Mouse (Mus musculus) spleen, postnatal 0 days (tissue): ENCODE data around the gene Ncapd2. TPM values are rescaled to one million over a fixed set of nuclear protein-coding genes. Genes with fewer than 3 reads are reported as not detected.

Experiments
- polyA plus RNA-seq: library from polyadenylated mRNA; unstranded; fragments of >200 nt; fragmentation: Nextera tagmentation; extraction: Ambion mirVana; gene quantifications from 2 replicates; pipeline ENCODE4 v1.2.1, GENCODE M21; 2015

The Ncapd2 gene
- polyA plus RNA-seq = 118 and 127 TPM in 2 replicates

GRCm38 (mm10) chr6:125191332-125192015, at the start of gene Ncapd2, which contains the start of gene Mrpl51:
Gene Ncapd2 (minus strand): TSS chr6:125191701.
Gene Mrpl51 (plus strand): TSS chr6:125191801.

GRCm38 (mm10) chr6:125236782-125237181, 45.3 kb upstream of the Ncapd2 start, which contains the start of gene Cd27:
Gene Cd27 (minus strand): TSS chr6:125237010.

DNA sequence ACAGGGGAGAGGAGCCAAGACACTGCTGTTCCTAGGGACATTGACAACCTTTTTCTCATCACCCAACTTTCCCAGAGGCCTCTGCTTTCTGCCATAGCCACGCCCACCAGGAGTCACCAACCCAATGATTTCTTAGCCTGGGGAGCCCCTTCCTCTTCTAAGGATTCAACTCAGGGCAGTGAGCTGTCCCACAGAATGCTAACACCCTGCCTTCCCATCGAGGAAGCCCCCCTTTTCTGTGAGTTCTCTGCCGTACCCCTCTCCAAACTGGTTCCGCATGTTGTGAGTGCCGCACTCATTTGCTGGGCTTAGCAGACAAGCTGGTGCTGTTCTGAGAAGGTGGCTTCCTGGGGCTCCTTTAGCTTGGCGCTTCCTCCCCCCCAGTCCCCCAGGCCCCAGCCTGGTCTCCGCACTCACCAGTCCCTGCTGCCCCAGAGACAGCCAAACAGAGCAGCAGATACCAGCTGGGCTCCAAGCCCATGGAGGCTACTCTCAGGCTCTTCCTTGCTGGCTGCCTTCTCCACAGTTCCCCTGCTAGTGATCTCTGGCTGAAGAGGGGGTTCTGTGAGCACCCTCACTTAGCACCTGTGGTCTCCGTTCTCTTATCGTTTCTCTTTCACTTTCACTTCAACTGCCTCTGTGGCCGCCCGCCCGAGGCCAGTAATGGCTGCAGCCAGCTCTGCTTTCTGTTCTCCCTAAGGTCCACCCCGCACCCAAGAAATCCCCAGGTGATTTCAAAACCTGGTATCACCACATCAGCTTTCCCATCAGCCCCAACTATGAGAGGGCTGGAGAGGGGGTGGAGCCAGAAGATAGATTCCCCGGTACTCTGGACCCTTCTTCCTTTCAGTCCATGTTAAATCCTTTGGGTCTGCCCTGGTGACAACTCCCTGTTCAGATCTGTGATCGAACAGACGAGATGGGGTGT, 39.9 kb upstream of the Ncapd2 start, which contains the start of gene Tapbpl:
Gene Tapbpl, minus strand, starts transcription at position 744 of the 928 bp plus-strand sequence.

DNA sequence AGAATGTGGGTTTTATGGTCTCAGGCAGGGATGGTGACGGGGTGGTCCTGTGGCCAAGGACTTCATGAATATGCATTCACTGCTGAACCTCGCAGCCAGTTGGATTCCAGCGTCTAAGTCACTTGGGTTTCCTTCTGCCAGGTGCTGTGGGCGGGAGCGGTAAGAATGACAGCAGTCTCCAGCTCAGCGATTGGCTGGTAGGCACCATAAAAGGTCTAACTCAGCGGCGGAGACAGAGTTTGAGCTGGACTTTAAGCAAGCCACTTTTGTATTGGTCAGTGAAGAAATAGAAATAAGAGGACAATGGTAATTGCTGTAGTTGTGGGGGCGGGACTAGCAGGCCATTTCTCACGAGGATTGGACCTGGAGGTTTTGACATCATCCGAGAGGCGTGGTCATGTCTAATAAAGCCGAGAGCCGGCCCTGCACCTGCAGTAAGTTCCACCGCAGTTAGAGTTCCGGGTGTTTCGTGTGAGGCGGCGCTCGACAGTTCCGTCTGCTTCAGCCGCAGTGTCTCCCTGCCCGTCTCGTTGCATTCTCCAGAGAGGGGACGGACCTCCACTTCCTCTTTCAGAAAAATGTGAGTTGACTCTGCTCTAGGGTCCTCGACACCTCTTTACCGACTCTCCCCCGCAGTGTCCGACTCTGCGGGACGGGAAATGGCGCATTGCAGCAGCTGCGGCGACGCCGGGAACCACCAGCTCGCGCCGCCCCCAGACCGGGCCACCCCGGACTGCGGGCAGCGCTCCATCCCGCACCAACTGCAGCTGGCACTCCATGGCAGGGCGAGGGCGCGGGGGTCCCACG, 23.9 kb upstream of the Ncapd2 start, which contains the start of gene Vamp1:
Gene Vamp1, plus strand, starts transcription at position 404 of the 807 bp plus-strand sequence.

GRCm38 (mm10) chr6:125166051-125166751, 25.3 kb downstream of the Ncapd2 start, which contains the start of gene Gapdh:
Gene Gapdh (minus strand): TSS chr6:125166467.

GRCm38 (mm10) chr6:125145001-125145400, 46.5 kb downstream of the Ncapd2 start, which contains the start of gene Iffo1:
Gene Iffo1 (plus strand): TSS chr6:125145241.

DNA sequence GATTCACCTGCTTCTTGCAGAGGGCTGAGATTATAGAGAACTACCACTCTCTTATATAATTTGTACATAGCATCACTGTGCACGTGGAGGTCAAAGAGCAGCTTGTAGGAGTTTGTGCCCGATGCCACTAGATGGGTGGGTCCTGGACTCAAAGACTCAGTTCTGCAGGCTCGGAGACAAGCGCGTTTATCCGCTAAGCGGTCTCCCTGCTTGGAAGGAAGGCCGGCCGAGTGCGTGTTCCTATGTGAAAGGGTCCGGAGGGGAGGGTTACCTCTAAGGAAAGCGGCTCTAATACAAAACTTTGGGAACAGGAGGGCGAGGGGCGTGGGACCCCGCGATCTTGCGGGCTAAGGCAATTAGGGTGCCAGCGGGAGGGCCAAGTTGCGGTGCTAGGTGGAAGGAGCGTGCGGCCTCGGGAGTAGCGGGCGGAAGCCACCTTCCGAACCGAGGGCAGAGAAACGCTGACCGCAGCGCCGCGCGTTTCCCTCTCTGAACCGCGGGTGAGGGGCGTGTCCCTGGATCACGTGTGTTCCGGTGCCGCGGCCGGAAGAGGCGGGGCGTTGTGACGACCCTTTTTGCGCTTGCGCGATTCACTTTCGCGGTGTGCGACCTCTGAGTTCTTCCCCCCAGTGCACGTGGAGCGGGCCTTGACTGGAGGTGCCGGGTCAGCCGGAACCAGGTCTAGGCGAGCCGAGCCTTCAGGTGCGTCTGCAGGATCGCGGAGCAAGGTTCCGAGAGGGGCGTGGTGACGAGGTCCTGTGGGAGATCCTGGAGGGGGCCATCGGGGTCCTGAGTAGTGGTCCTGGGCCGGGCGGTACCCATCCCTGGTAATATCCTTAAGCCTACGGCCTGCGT, 60.0 kb downstream of the Ncapd2 start, which contains the start of gene Nop2:
Gene Nop2, plus strand, starts transcription at position 608 of the 855 bp plus-strand sequence.

Other genes with a start within 250 kb of the Ncapd2 start
- gene Cops7a, start 226.2 kb downstream of the Ncapd2 start, polyA plus RNA-seq = 55.1 and 59.7 TPM in 2 replicates
- 0.41 and 0.47 TPM in 2 replicates for gene Pianp, start 195.0 kb downstream of the Ncapd2 start, polyA plus RNA-seq
- 5.5 and 7.0 TPM in 2 replicates for gene Zfp384, start 182.6 kb downstream of the Ncapd2 start, polyA plus RNA-seq
- 43.3 and 47.7 TPM in 2 replicates for gene Ing4, start 151.9 kb downstream of the Ncapd2 start, polyA plus RNA-seq
- gene Acrbp, start 142.0 kb downstream of the Ncapd2 start, polyA plus RNA-seq = 5.1 and 7.5 TPM in 2 replicates
- gene Lpar5, start 123.8 kb downstream of the Ncapd2 start, polyA plus RNA-seq = 1.4 and 1.8 TPM in 2 replicates
- 39.3 and 45.6 TPM in 2 replicates for gene Chd4, start 95.7 kb downstream of the Ncapd2 start, polyA plus RNA-seq
- gene Nop2, start 59.8 kb downstream of the Ncapd2 start, polyA plus RNA-seq = 35.5 and 37.8 TPM in 2 replicates
- gene Iffo1, start 46.5 kb downstream of the Ncapd2 start, polyA plus RNA-seq = 9.4 and 12.4 TPM in 2 replicates
- 647 and 650 TPM in 2 replicates for gene Gapdh, start 25.2 kb downstream of the Ncapd2 start, polyA plus RNA-seq
- 198 and 200 TPM in 2 replicates for gene Mrpl51, start 100 bp upstream of the Ncapd2 start, polyA plus RNA-seq
- 4.1 and 4.2 TPM in 2 replicates for gene Vamp1, start 23.9 kb upstream of the Ncapd2 start, polyA plus RNA-seq
- gene Tapbpl, start 40.2 kb upstream of the Ncapd2 start, polyA plus RNA-seq = 5.6 and 8.6 TPM in 2 replicates
- 5.3 and 6.2 TPM in 2 replicates for gene Cd27, start 45.3 kb upstream of the Ncapd2 start, polyA plus RNA-seq
- gene Tuba3a, start 94.3 kb upstream of the Ncapd2 start, polyA plus RNA-seq = not detected in 2 replicates
- 20.9 and 27.0 TPM in 2 replicates for gene Ltbr, start 122.2 kb upstream of the Ncapd2 start, polyA plus RNA-seq
- gene Scnn1a, start 129.0 kb upstream of the Ncapd2 start, polyA plus RNA-seq = 1.3 and 1.9 TPM in 2 replicates
- gene Tnfrsf1a, start 157.7 kb upstream of the Ncapd2 start, polyA plus RNA-seq = 38.0 and 49.0 TPM in 2 replicates
- gene Plekhg6, start 189.1 kb upstream of the Ncapd2 start, polyA plus RNA-seq = 0.07 and 0.10 TPM in 2 replicates